8 mouse cellular contexts compared by ENCODE assay signal in genomic region chr11:96311520-96312417, GRCm38 (mm10). TPM values are rescaled to one million over a fixed set of nuclear protein-coding genes. Genes with fewer than 3 reads are reported as not detected.
DNase-seq lines count a peak whose midpoint lies in the region; ATAC-seq lines count a peak whose summit lies in the region.

No protein-coding gene starts in this region.

- peak overlapping the region; percentile 35 for H3K4me3 ChIP-seq in heart, embryonic 16.5 days (ENCODE audit: low read length)
- peak overlapping the region; percentile 32 for H3K4me3 ChIP-seq in stomach, embryonic 15.5 days (replicated peaks)

- WGBS in heart, embryonic 16.5 days: 2% methylated on average over 30 of the region's 31 CpGs
- WGBS in stomach, embryonic 15.5 days: 3% methylated on average over 31 of the region's 31 CpGs

- no peak overlapping the region for H3K9ac ChIP-seq in heart, embryonic 16.5 days (ENCODE audit: low read length)
- H3K9ac ChIP-seq in stomach, embryonic 15.5 days: peak overlapping the region; percentile 14; the same call in 1 of the 2 replicates

- peak overlapping the region; percentile 47 for H3K4me2 ChIP-seq in heart, embryonic 16.5 days (ENCODE audit: low read depth, low read length)
- peak overlapping the region; percentile 62 for H3K4me2 ChIP-seq in stomach, embryonic 15.5 days

- DNase-seq in ovary, postnatal 36 days (ENCODE audit: low spot score): peak; percentile 60
- DNase-seq in ovary, postnatal 10 days (ENCODE audit: low spot score): no peak
- peak; percentile 93 for DNase-seq in embryo, embryonic 11 days
- DNase-seq in kidney, postnatal 14 days: peak; percentile 90
- DNase-seq in layer of hippocampus, adult 8-10 months (ENCODE audit: low spot score in 2 of 2): no peak

- H3K9me3 ChIP-seq in heart, embryonic 16.5 days (replicated peaks; ENCODE audit: control insufficient read depth, low read length): no peaks in the 10 kb centered on the region
- H3K9me3 ChIP-seq in stomach, embryonic 15.5 days: no peaks in the 10 kb centered on the region

- H3K36me3 ChIP-seq in heart, embryonic 16.5 days (ENCODE audit: control insufficient read depth, insufficient read depth): no peaks in the 10 kb centered on the region
- H3K36me3 ChIP-seq in stomach, embryonic 15.5 days: no peaks in the 10 kb centered on the region

- 0 out of 2 replicates have a peak, but pooled peaks have one; percentile 69 for ATAC-seq in heart, embryonic 16.5 days (replicated peaks; ENCODE audit: extremely low read depth, insufficient read depth, low FRiP score)
- peak; percentile 89 for ATAC-seq in megakaryocyte, adult 5-6 weeks (ENCODE audit: poor library complexity, severe bottlenecking)
- peak; percentile 74; the same call in 1 of the 2 replicates for ATAC-seq in stomach, embryonic 15.5 days (ENCODE audit: insufficient read depth, low FRiP score, low read depth)

- H3K27ac ChIP-seq in heart, embryonic 16.5 days (ENCODE audit: low read length): no peak overlapping the region
- peak overlapping the region; percentile 82 for H3K27ac ChIP-seq in stomach, embryonic 15.5 days

- peaks cover 95% of the 10 kb centered on the region for H3K27me3 ChIP-seq in heart, embryonic 16.5 days (ENCODE audit: control insufficient read depth, insufficient read depth, low read length)
- peaks cover 28% of the 10 kb centered on the region for H3K27me3 ChIP-seq in stomach, embryonic 15.5 days (replicated peaks)

- 0 out of 2 replicates have a peak, but pooled peaks cover 2% of the 10 kb centered on the region for H3K4me1 ChIP-seq in heart, embryonic 16.5 days (ENCODE audit: control insufficient read depth, insufficient read depth, low read length)
- H3K4me1 ChIP-seq in stomach, embryonic 15.5 days: peaks cover 26% of the 10 kb centered on the region; the same call in 1 of the 2 replicates

RNA-seq across cellular contexts. Expression of gene Hoxb4, which starts 6.3 kb away (rescaled TPM):
- polyA plus RNA-seq in heart, embryonic 16.5 days (2015; fragmentation: Nextera tagmentation; extraction: Ambion mirVana): 0.28 and 0.32 TPM in 2 replicates
- 2.9 and 3.4 TPM in 2 replicates for total RNA-seq in megakaryocyte, adult 5-6 weeks (2015)
- total RNA-seq in megakaryocyte, adult 5-6 weeks (2017): 3.7 and 4.0 TPM in 2 replicates
- 3.4 and 3.6 TPM in 2 replicates for polyA plus RNA-seq in stomach, embryonic 15.5 days (2015; fragmentation: Nextera tagmentation; extraction: Ambion mirVana)
- total RNA-seq in layer of hippocampus, adult 8-10 months (2022): under 1 TPM in 1 of 4 experiments, not detected in 3; 0.13 TPM

RNA-seq across cellular contexts. Expression of gene Hoxb5, which starts 8.6 kb away (rescaled TPM):
- 0.76 and 2.8 TPM in 2 replicates for polyA plus RNA-seq in heart, embryonic 16.5 days (2015; fragmentation: Nextera tagmentation; extraction: Ambion mirVana)
- not detected in 2 replicates for total RNA-seq in megakaryocyte, adult 5-6 weeks (2015)
- total RNA-seq in megakaryocyte, adult 5-6 weeks (2017): not detected in 2 replicates
- polyA plus RNA-seq in stomach, embryonic 15.5 days (2015; fragmentation: Nextera tagmentation; extraction: Ambion mirVana): 17.6 and 17.9 TPM in 2 replicates
- total RNA-seq in layer of hippocampus, adult 8-10 months (2022): not detected

RNA-seq across cellular contexts. Expression of gene Hoxb3, which starts 11.4 kb away (rescaled TPM):
- polyA plus RNA-seq in heart, embryonic 16.5 days (2015; fragmentation: Nextera tagmentation; extraction: Ambion mirVana): 0.24 and 0.79 TPM in 2 replicates
- total RNA-seq in megakaryocyte, adult 5-6 weeks (2015): 0.75 and 1.4 TPM in 2 replicates
- total RNA-seq in megakaryocyte, adult 5-6 weeks (2017): 0.12 and 0.44 TPM in 2 replicates
- 2.5 and 2.7 TPM in 2 replicates for polyA plus RNA-seq in stomach, embryonic 15.5 days (2015; fragmentation: Nextera tagmentation; extraction: Ambion mirVana)
- total RNA-seq in layer of hippocampus, adult 8-10 months (2022): not detected

RNA-seq across cellular contexts. Expression of gene Hoxb6, which starts 19.5 kb away (rescaled TPM):
- 0.51 TPM in 1 of 2 replicates, not detected in the other for polyA plus RNA-seq in heart, embryonic 16.5 days (2015; fragmentation: Nextera tagmentation; extraction: Ambion mirVana)
- total RNA-seq in megakaryocyte, adult 5-6 weeks (2015): not detected in 2 replicates
- not detected in 2 replicates for total RNA-seq in megakaryocyte, adult 5-6 weeks (2017)
- 7.5 and 10.7 TPM in 2 replicates for polyA plus RNA-seq in stomach, embryonic 15.5 days (2015; fragmentation: Nextera tagmentation; extraction: Ambion mirVana)
- not detected for total RNA-seq in layer of hippocampus, adult 8-10 months (2022)

RNA-seq across cellular contexts. Expression of gene Hoxb7, which starts 25.3 kb away (rescaled TPM):
- polyA plus RNA-seq in heart, embryonic 16.5 days (2015; fragmentation: Nextera tagmentation; extraction: Ambion mirVana): 0.31 and 0.43 TPM in 2 replicates
- 0.11 TPM in 1 of 2 replicates, not detected in the other for total RNA-seq in megakaryocyte, adult 5-6 weeks (2015)
- total RNA-seq in megakaryocyte, adult 5-6 weeks (2017): not detected in 2 replicates
- 7.0 and 9.1 TPM in 2 replicates for polyA plus RNA-seq in stomach, embryonic 15.5 days (2015; fragmentation: Nextera tagmentation; extraction: Ambion mirVana)
- not detected for total RNA-seq in layer of hippocampus, adult 8-10 months (2022)

Comparison
In these comparisons a context has a peak if more than half of its experiments do, and no peak if none do; other contexts are left out.
1. DNase-seq: peak in ovary, postnatal 36 days (single experiment), embryo, embryonic 11 days (single experiment) and kidney, postnatal 14 days (single experiment); none in ovary, postnatal 10 days (single experiment) and layer of hippocampus, adult 8-10 months (0 of 2).
2. Peak in every context shown above with its lines, with median percentiles within 50 percentile points of each other: ATAC-seq.